Mouse (Mus musculus): ENCODE results near the gene Cped1. TPM values are rescaled to one million over a fixed set of nuclear protein-coding genes. Genes with fewer than 3 reads are reported as not detected.

Gene Cped1
- polyA plus RNA-seq (2014; fragmentation: Illumina TruSeq; extraction: RNeasy Lipid Tissue Mini Kit (QIAGEN cat#74804)), result 369 TPM

DNA sequence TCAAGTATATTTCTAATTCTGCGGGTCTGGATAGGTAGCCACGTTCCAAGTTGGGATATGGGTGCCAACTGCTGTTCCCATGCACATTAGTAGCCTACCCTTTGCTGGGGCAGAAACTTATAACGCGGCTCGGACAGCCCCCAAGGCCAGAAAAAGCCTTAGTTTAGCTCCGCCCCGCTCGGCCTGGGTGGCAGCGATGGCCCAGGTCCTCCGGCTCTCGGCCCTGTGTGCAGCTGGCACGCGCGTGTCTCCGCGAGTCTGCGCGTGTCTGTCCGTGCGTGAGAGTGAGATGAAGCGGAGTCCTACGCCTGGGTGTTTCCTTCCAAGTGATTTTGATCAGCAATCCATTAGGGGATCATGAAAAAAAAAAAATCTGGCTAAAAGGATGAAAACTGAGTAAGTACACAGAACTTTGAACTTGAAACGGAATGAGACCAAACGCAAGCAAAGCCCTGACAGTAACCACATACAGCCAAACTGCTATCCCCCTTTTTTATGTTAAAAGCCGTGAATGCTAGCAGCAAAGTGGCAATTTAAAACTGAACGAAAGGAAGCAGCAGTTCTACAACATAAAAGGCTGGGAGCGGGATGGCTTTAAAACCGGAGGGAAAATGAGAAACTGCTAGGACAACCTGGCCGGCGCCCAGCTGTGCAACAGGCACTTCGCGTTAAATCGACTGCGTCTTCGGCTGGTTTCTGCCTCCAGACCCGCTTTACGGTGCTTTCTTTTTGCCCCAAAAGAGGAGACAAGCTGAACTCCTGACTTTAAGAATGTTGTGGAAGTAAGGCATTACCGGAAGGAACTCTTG lies at the start of gene Cped1:
Gene Cped1 (plus strand): TSS at position 185 of the 809 bp plus-strand sequence.

DNA sequence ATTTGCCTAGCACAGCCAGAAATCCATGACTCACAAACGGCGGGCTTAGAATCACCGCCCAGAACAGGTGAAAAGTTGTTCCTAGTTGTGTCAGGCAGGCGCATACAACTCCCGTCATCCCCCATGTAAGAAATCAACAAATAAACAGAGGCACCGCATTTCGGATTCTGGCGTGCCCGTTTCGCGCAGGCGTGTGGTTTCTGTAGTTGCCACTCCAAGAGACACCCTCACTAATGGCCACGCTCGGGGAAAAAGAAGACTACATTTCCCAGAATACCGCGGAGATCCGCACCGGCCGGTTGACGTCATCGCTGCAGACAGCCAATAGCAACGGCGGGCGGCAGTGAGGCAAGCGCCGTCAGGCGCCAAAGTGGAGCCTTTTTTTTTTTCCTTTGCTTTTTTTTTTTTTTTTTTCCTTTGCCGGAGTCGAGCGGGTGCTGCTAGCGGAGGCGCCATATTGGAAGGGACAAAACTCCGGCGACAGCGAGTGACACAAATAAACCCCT lies 36.4 kb upstream of the Cped1 start, which contains the start of gene Ing3:
Gene Ing3 (plus strand): TSS at position 346 of the 506 bp plus-strand sequence.

DNA sequence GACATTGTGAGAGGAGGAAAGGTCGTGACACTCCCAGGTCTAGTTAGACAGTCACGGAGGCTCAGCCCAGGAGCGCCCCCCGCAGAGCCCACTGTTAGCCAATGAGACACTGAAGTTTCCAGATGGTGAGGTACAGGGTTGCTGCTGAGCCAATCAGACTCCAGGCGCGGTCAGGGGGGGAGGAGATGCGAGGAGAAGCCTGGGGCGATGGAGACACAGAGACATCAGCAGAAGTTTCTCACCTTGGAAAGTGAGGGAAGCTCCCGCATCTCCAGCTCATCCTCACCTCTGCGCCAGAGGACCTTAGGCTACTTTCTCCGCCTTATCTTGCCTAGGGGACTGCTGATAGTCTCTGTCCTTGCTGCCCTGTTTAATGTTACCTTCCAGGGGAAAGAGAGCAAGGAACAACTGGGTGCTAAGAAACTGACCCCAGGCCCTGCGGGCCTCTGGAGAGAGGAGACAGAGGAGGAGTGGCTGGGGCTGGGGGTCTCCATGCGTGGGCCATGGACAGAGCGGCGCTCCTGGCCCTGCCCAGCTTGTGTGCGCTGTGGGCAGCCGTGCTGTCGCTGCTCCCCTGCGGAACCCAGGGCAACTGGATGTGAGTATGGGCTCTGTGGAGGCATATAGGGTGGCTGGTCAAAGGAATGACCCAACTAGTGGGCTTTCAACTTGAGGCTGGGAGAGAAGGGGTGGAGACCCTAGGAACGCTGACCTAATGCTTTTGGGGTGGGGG lies 302.5 kb downstream of the Cped1 start, which contains the start of gene Wnt16:
Gene Wnt16 (plus strand): TSS at position 224 of the 733 bp plus-strand sequence.

Other genes starting within 250 kb of the Cped1 start
- 77.5 TPM for gene Tspan12, start 133.4 kb upstream of the Cped1 start, polyA plus RNA-seq (2014; fragmentation: Illumina TruSeq; extraction: RNeasy Lipid Tissue Mini Kit (QIAGEN cat#74804))
- 84.9 TPM for gene Ing3, start 36.3 kb upstream of the Cped1 start, polyA plus RNA-seq (2014; fragmentation: Illumina TruSeq; extraction: RNeasy Lipid Tissue Mini Kit (QIAGEN cat#74804))

Measured in ovary, adult 10 weeks (tissue).